Mouse (Mus musculus): ENCODE measurements around the gene Epha5.

DNA sequence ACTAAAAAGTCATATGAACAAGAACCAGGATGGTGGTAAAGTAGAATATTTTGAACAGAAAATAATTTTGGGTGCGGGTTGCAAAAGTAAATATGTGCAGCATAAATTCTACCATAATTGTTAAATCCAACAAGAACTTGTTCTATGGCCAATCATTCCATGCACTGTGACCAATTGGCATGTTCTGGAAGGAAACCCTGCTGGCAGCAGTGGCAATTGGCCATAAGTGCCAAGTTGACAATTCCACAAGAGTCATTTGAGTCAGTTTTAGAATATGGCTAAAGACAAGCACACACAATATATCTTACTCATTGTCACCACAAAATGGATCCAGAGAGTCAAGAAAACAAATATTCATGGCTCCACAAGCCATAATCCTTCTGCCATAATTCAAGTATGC lies 140.2 kb downstream of the Epha5 start:
- TF ChIP-seq CTCF (IDR thresholded peaks at IDR 0.05; ENCODE audit: low read depth) (no peak), EP300 (optimal IDR thresholded peaks at IDR 0.05) (no peak)

Measured in stomach, postnatal 0 days (tissue).